Mouse (Mus musculus) thymus, adult 2 months (tissue): ENCODE results near the gene Allc.

Experiments used
- CTCF ChIP-seq: fragments of 200-500 bp; IDR thresholded peaks from 2 replicates; pipeline ENCODE4 v1.5.1; 2012; ENCODE audit warnings: mild to moderate bottlenecking, control low read depth, low read length, moderate library complexity, borderline replicate concordance; ENCODE audit not compliant: control insufficient read depth, poor library complexity, insufficient read depth; ENCODE audit errors: extremely low read depth
- POLR2A ChIP-seq: fragments of 200-500 bp; IDR thresholded peaks from 2 replicates; pipeline ENCODE4 v1.6.1; 2012; ENCODE audit warnings: mild to moderate bottlenecking, low read length, control low read depth, moderate library complexity; ENCODE audit not compliant: control insufficient read depth, poor library complexity, insufficient read depth; ENCODE audit errors: extremely low read depth

DNA sequence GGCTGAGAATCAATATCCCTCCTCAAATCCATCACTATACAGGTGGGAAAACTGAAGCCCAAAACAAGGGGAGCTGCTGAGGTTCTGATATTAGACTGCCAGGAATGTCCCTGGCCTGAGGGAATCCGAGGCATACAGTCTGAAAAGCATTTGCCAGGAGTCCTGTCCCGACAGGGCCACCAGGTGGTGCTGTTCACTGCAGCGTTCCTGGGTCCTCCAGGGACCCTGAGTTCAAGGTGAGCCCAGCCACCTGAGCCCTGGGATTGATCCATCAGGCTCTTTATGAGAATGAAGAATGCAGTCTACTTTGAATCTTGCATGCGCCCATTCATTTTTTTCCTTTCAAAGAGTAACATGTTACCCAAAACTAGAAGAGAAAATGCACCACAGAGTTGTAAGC lies 3.2 kb downstream of the Allc start:
- TF ChIP-seq POLR2A, result no peak
- TF ChIP-seq CTCF, result peak; percentile 34; the same call in 1 of the 2 replicates
